Mouse (Mus musculus) kidney, adult 11 months (tissue): ENCODE results near the gene Hikeshi.

Source experiments
- DNase-seq: peaks from one replicate; pipeline ENCODE4 v3.0.0; 2022

The Hikeshi gene

DNA sequence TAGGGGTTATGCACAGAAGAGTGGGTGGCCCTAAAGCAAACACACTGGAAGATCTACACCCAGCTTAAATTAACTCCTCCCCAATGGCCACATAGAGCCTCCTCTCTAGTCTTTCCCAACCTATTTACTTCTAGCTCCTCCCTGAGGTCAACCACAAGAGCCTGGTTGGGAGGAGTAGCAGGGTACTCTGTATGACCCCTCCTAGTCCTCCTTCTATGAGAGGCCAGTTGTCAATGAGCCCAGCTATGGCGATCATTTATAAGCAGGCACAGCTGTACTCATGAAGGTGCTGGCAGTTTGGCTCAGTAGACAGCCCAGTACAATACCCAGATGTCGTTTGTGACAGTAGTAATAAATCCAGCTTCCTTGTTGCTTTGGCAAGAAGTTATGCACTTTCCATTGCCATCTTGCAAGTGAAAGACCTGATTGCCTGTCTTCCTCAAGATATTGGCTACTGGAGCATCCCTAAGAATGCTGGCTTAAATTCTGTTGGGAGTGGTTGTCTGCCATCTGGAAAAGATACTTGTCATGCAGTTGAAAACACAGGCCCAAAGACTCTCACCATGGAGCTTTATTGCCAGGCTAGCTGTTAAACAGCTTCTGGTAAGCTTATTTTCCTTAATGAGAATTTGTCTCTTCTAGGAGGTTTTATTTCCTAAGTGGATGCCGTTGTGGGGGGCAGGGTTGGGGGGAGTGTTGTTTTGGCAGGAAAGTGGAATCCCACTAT, 27.4 kb downstream of the Hikeshi start:
- no peak for DNase-seq

DNA sequence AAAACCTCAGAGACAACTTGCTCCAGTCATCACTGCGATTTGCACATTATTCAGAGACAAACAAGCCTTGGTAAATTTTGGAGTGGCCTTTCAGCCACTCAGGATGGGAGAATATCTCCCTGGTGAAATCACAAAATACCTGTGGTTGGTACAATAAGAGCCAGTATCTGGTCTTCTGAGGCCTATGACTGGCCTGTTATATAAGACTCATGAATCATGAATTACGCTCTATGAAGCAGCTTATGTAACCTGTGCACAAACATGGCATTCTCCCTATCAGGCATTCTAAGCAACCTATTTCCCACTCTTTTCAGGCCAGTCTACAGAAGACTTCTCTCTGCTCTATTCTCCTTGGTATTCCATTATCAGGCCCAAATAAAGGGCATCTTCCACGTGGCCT, 28.6 kb downstream of the Hikeshi start:
- no peak for DNase-seq

DNA sequence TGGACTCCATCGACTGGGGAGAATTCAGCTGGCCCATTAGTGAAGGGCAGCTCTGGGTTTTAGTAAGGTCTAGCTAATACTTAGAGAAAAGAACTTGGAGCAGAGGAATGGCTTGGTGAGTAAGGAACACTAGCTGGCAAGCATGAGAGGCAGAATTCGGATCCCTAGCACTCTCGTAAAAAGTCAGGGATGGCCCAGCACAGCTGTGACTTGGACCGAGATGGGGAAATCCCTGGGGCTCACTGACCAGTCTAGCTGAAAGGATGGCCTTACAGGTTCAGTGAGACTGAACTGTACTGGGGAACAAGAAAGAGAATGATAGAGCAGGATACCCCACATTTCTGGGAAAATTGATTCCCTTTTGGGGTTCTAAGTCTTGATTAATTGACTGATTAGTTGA, 31.3 kb downstream of the Hikeshi start:
- DNase-seq, result peak; percentile 6

DNA sequence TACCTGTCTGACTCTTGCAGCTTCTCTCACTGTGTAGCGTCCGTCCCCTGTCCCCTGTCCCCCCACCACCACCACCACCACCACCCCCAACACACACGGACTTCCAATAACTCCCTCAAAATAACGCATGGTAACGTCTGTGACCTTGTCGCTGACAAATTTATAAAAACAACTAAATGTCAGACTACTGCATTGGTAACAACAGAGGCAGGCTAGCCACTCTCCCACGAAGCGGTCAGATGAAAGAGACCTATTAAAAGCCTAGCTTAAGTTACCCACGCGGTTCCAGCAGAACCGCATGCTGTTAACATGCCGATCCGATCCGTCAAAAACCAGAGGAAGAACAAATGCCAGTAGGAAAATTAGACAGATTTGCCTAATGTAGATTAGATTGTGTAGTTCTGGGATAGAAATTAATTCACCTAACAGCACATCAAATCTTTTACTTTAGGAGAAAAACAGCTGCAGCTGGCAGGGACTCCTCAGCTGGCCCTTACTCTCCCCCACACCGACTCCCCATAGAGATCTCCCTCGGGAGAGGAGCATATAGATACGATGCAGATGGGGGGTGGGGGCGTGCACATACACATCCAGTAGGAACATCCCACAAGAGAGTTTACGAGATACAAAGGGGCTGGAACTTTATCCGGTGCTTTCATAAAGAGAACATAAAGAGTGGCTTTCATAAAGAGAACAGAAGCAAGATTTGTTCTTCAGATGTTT, 31.9 kb downstream of the Hikeshi start:
- no peak for DNase-seq

GRCm38 (mm10) chr7:89908421-89908820, 32.6 kb downstream of the Hikeshi start:
- DNase-seq, result no peak

DNA sequence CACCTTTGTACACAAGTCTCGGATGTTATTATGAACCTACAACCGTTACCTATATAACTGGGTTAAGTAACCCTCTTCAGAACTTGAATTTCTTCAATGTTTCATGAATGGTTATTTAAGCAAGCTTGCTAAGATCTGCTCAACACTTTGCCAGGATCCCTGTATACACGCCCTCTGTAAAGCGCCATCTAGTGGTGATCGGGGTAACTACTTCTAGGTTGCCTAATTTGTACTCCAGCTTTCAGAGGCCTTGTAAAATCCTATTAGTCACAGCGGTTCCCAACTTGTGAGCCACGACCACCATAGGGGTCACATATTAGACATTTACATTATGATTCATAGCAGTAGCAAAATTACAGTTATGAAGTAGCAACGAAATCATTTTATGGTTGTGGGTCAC, 33.1 kb downstream of the Hikeshi start:
- peak; percentile 39 for DNase-seq

- no peak for DNase-seq
Observed at GRCm38 (mm10) chr7:89903442-89904343, 37.3 kb downstream of the Hikeshi start, which contains the start of gene Ccdc81. Gene Ccdc81, minus strand, starts transcription at chr7:89903629.

GRCm38 (mm10) chr7:89903007-89903406, 38.0 kb downstream of the Hikeshi start:
- DNase-seq, result no peak

DNA sequence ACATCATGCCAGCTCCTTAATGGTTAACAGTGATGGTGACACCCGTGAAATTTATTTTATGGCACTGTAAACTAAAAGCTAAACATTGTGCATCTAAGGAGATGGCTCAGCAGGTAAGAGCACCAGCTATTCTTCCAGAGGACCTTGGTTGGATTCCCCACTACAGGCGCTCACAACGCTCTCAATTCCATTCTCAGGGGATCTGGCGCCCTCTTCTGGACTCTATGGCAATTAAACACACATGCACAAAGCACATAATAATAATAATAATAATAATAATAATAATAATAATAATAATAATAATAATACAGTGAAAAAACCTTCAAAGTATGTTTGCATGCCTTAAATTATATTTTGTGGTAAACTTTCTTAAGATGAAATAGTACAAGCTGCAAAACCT, 49.1 kb downstream of the Hikeshi start:
- DNase-seq, result no peak

DNA sequence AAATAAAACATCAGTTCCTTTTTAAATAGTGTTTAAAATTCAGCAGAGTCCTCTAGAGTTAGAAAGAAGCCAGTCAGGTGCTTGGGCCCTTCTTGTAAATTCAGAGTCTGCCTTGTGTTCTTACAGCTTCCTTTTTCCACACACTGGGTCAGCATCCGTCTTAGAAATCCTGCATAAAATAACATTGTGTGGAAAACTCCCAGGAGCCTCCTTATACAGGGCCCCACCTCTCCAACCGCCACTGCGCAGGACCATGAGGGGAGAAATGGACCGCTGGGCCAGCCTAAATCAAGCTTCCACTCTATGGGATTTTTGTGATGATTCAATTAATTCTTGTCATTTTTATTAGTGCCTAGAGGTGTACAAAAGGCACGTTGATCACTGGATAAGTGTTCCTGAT, 49.6 kb downstream of the Hikeshi start:
- DNase-seq, result no peak

- no peak for DNase-seq
Observed at GRCm38 (mm10) chr7:89884551-89884950, 56.5 kb downstream of the Hikeshi start.

DNA sequence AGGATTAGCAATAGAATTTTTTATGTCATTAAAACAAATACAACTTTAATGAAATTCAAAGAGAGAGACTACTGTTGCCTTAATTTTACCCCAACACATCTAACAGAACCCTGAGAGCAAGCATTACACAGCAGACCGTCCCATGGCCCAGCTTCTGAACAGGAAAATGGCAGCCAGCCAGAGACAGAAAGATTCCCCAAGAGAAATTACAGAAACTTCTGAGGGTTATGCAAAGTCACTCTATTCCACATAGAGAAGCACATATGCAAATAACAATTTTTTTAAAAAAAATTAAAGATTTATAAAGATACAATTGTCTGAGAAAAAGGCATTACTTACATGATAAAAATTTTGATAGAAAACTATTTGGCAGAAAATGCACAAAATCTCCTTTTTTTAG, 61.3 kb downstream of the Hikeshi start:
- DNase-seq, result no peak
